Mouse (Mus musculus) kidney, adult 2 months (tissue): ENCODE results near the gene Frmd4a.

Experiments used
- CTCF ChIP-seq: fragments of 200-500 bp; conservative IDR thresholded peaks from 2 replicates; pipeline ENCODE4 v1.5.1; 2011; ENCODE audit warnings: low read depth, mild to moderate bottlenecking, control low read depth, low read length, moderate library complexity, mixed read lengths; ENCODE audit not compliant: insufficient read depth, insufficient read length
- POLR2A ChIP-seq: fragments of 200-500 bp; IDR thresholded peaks from one replicate; pipeline ENCODE4 v1.6.1; 2011; ENCODE audit warnings: low read depth, low read length, control low read depth

- TF ChIP-seq CTCF (no peak), POLR2A (no peak)
Measured at GRCm38 (mm10) chr2:4254083-4254482, 236.6 kb downstream of the Frmd4a start.
